Mouse (Mus musculus) forebrain, embryonic 16.5 days (tissue): Measurements from ENCODE around the gene Dolk. TPM values are rescaled to one million over a fixed set of nuclear protein-coding genes. Genes with fewer than 3 reads are reported as not detected.

ENCODE experiments used
- ATAC-seq: fragments of 200-750 bp; cut with Nextera tagmentation; 2 replicates; pipeline ENCODE4 v1.8.0; 2017; ENCODE audit warnings: mild to moderate bottlenecking, moderate library complexity
- H3K27ac ChIP-seq: fragments of 300-500 bp; sonication (generic); 2 replicates; pipeline ENCODE4 v1.5.1; 2014; ENCODE audit warnings: low read length, control low read depth
- H3K27me3 ChIP-seq: fragments of 300-500 bp; sonication (generic); replicated peaks from 2 replicates; pipeline ENCODE4 v1.6.1; 2014; ENCODE audit warnings: low read length; ENCODE audit not compliant: control insufficient read depth, insufficient read depth
- H3K36me3 ChIP-seq: fragments of 300-500 bp; sonication (generic); 2 replicates; pipeline ENCODE4 v1.6.1; 2014; ENCODE audit not compliant: control insufficient read depth, insufficient read depth
- H3K4me1 ChIP-seq: fragments of 300-500 bp; sonication (generic); replicated peaks from 2 replicates; pipeline ENCODE4 v1.6.1; 2014; ENCODE audit warnings: low read length; ENCODE audit not compliant: control insufficient read depth, insufficient read depth
- H3K4me2 ChIP-seq: fragments of 300-500 bp; sonication (generic); 2 replicates; pipeline ENCODE4 v1.6.1; 2014; ENCODE audit warnings: mild to moderate bottlenecking, low read length, control low read depth
- H3K4me3 ChIP-seq: fragments of 300-500 bp; sonication (generic); replicated peaks from 2 replicates; pipeline ENCODE4 v1.5.1; 2014; ENCODE audit warnings: mild to moderate bottlenecking, low read length, control low read depth
- H3K9ac ChIP-seq: fragments of 300-500 bp; sonication (generic); replicated peaks from 2 replicates; pipeline ENCODE4 v1.6.1; 2014; ENCODE audit warnings: low read depth, low read length, control low read depth
- H3K9me3 ChIP-seq: fragments of 300-500 bp; sonication (generic); 2 replicates; pipeline ENCODE4 v1.6.1; 2016; ENCODE audit warnings: low read length; ENCODE audit not compliant: control insufficient read depth
- WGBS: fragments of 180-500 bp; shearing (Covaris S2); extraction: QIAGEN DNeasy Blood & Tissue Kit; methylation state at CpG from one replicate; pipeline ENCODE4 v1.1.7; 2014; 5-methylcytosine and 5-hydroxymethylcytosine counted together
- polyA plus RNA-seq: library from polyadenylated mRNA; unstranded; fragments of >200 nt; fragmentation: Nextera tagmentation; extraction: Ambion mirVana; gene quantifications from 2 replicates; pipeline ENCODE4 v1.2.1, GENCODE M21; 2015

Dolk gene
- polyA plus RNA-seq, 1 experiment from 2014 or later = 35.9 TPM

DNA sequence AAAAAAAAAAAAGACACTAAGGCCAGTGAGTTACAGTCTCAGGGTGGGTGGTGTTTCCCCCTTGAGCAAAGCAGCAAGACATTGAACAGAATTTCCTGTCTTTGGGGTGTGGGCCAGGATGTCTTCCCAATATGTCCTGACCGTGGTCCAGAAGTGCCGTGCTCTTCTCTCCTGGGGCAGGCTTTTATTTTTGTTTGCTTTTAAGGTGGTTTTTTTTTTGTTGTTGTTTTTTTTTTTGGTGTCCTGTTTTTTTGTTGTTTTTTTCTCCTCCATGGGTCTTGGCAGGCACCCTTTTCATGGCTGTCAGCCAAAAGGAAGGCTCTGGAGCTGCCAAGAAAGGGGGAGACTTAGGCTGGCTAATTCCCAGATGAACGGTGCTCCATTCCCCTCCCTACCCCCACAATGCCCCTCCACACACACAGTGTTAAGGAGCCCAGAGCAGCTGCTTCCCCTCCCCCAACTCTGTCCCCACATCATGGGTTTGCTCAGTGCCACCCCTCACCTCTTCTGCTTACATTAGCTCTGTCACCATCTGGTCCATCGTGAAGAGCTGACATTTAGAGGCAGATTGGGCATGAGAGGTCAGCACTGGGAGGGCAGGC, 23.2 kb downstream of the Dolk start:
- no peak overlapping the region for H3K4me2 ChIP-seq
- peaks cover 12% of the 10 kb centered on the region for H3K36me3 ChIP-seq
- H3K27ac ChIP-seq = peak overlapping the region; percentile 55
- no peaks in the 10 kb centered on the region for H3K9me3 ChIP-seq
- H3K4me1 ChIP-seq = peaks cover 35% of the 10 kb centered on the region
- H3K27me3 ChIP-seq = no peaks in the 10 kb centered on the region
- 18% methylated on average over 4 of the region's 4 CpGs for WGBS
- ATAC-seq = peak; percentile 87
- no peak overlapping the region for H3K9ac ChIP-seq
- no peak overlapping the region for H3K4me3 ChIP-seq

GRCm38 (mm10) chr2:30261921-30262839, 24.0 kb downstream of the Dolk start:
- Histone ChIP-seq H3K4me2 (no peak overlapping the region), H3K9ac (no peak overlapping the region), H3K9me3 (no peaks in the 10 kb centered on the region), H3K36me3 (peaks cover 17% of the 10 kb centered on the region), H3K4me3 (no peak overlapping the region), H3K27me3 (no peaks in the 10 kb centered on the region), H3K27ac (no peak overlapping the region; the same call in 1 of the 2 replicates), H3K4me1 (peaks cover 35% of the 10 kb centered on the region)
- no peak for ATAC-seq
- WGBS = 87% methylated on average over 18 of the region's 18 CpGs

DNA sequence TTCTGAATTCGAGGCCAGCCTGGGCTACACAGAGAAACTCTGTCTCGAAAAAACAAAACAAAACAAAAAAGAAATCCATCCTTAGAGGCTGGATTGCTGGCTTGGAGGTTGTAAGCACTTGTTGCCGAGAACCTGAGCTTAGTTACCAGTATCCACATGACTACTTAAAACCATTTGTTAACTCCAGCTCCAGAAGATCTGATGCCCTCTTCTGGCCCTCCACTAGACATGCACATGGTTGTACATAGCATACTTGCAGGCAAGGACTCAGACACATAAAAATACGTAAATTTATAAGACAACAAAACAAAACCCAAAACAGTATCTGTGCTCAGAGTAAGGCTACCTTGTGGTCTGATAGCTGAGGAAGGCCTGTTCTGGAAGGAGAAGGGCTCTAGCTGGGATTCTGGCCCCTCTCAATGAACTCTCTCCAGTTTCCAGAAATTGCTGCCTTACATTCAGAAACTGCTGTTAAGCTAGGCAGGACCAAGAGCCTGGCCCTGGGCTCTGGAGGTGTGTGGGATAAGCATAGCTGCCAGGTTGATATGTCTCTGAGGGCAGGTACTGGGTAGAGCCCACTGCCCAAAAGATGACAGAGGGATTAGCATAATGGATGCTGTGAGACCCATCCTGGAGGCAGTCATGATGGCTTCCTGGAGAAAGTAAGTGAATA, 24.9 kb downstream of the Dolk start:
- H3K36me3 ChIP-seq = peaks cover 26% of the 10 kb centered on the region
- H3K9ac ChIP-seq = no peak overlapping the region
- no peak for ATAC-seq
- no peaks in the 10 kb centered on the region for H3K9me3 ChIP-seq
- H3K27ac ChIP-seq = no peak overlapping the region
- 88% methylated on average over 4 of the region's 4 CpGs for WGBS
- no peak overlapping the region for H3K4me3 ChIP-seq
- peaks cover 29% of the 10 kb centered on the region for H3K4me1 ChIP-seq
- no peak overlapping the region for H3K4me2 ChIP-seq
- H3K27me3 ChIP-seq = no peaks in the 10 kb centered on the region

DNA sequence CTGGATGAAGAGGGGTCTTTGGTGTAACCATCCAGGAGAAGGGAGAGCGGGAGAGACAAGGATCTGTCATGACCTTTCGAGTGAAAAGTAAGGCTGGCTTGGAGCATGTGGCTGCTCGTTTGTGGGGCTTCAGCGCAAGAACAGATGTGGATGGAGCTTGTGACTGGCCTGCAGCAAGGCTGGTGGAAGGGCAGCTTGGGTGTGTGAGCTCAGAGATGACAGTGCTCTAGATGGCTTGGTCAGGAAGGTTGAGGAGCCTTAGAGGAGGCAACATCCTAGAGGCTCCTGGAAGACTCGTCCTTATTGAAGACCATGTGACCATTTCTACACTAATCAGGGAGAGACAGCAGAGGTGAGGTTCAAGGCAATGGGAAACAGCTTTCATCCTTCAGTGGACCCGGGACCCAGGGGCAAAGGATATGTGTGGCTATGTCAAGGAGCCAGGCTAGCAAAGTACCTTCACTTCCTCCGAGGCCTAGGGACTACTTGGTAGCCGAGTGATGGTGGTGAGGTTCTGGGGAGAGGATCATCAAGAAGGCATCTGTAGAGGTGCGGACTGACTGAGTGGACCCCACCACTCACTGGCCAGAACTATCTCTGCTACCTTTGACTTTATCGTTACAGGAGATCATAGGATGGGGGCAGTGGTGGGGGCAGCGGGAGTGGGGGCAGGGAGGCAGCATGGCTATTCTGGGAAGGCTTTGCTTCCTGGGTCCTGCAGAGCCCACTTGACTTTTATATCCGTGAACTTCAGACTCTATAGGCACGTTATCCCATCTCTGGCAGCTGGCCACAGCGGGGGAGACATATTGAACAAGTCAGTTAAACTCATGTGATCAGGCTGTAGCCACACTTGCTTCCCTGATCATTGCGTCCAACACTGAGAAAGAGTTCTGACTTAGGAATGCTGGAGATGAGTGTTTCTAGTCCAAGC, 26.7 kb downstream of the Dolk start:
- Histone ChIP-seq H3K4me3 (no peak overlapping the region), H3K27ac (no peak overlapping the region), H3K27me3 (no peaks in the 10 kb centered on the region), H3K4me2 (no peak overlapping the region), H3K9me3 (no peaks in the 10 kb centered on the region), H3K4me1 (peaks cover 17% of the 10 kb centered on the region), H3K36me3 (peaks cover 39% of the 10 kb centered on the region), H3K9ac (no peak overlapping the region)
- ATAC-seq = no peak
- 86% methylated on average over 15 of the region's 15 CpGs for WGBS

DNA sequence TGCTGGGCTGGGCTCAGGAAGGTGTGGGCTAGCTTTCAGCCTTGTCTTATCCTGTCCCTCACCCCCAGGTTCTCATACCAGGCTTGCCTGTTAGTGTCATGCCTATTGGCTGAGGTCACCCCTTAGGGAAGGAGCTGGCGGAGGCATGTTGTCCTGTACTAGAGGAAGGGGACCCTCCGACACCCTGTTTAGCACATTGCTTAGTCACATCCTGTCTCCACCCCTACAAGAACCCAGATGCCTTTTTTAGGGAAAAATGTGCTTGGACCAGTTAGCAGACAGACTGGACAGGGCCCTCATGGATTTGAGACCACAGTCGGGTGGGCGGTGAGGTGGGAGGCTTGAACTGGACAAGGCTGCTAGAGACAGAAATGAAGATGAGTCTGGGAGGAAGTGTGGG, 27.5 kb downstream of the Dolk start:
- peaks cover 39% of the 10 kb centered on the region for H3K36me3 ChIP-seq
- no peak overlapping the region for H3K27ac ChIP-seq
- H3K9ac ChIP-seq = no peak overlapping the region
- no peak overlapping the region for H3K4me2 ChIP-seq
- WGBS = 91% methylated on average over 4 of the region's 4 CpGs
- H3K4me1 ChIP-seq = peaks cover 13% of the 10 kb centered on the region
- no peaks in the 10 kb centered on the region for H3K27me3 ChIP-seq
- no peak for ATAC-seq
- H3K9me3 ChIP-seq = no peaks in the 10 kb centered on the region
- no peak overlapping the region for H3K4me3 ChIP-seq

DNA sequence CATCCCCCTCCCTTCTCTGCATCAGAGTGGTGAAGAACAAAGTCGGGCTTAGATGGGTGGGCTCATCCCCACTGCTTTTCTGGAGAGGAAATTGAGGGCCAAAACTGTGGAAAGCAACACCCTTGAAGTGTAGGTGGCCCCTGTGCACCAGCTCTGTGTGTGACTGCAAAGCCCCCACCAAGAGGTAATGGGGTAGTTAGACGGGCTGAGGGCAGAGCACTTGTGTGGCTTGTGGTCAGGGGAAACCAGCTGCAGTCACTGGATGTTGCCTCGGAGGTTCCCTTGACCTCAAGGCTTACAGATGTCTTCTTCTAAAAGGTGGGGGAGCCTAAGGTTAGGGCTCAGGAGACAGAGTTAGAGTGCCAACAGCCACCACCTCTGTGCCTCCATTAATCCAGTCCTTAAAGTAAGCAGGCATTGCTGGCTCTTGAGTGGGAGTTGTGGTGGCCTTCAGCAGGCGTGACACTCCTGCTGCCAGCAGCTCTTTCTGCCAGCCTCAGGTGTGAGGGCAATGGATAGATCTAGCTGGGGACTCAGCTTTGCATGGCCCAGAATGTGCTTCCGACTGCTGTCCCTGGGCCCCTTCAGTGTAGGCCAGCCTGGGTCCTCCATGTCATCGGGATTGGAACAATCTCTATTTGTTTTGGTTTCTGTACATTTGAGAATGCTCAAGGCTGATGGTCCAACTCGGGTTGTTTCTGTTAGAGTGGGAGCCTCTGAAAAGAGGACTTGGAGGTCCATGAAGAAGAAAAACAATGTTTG, 28.3 kb downstream of the Dolk start:
- Histone ChIP-seq H3K4me2 (no peak overlapping the region), H3K4me1 (peaks cover 5% of the 10 kb centered on the region), H3K27ac (no peak overlapping the region), H3K36me3 (peaks cover 39% of the 10 kb centered on the region), H3K4me3 (no peak overlapping the region), H3K9ac (no peak overlapping the region), H3K27me3 (no peaks in the 10 kb centered on the region), H3K9me3 (no peaks in the 10 kb centered on the region)
- WGBS = 91% methylated on average over 7 of the region's 7 CpGs
- no peak for ATAC-seq

- ATAC-seq = no peak
These were observed 29.4 kb downstream of the Dolk start for GRCm38 (mm10) chr2:30256616-30257350.

More at GRCm38 (mm10) chr2:30256616-30257350, 29.4 kb downstream of the Dolk start:
- Histone ChIP-seq H3K9me3 (no peaks in the 10 kb centered on the region), H3K4me1 (no peaks in the 10 kb centered on the region; the same call in 1 of the 2 replicates), H3K27me3 (no peaks in the 10 kb centered on the region), H3K36me3 (peaks cover 33% of the 10 kb centered on the region), H3K4me2 (no peak overlapping the region), H3K4me3 (no peak overlapping the region), H3K27ac (no peak overlapping the region), H3K9ac (no peak overlapping the region)
- WGBS = 97% methylated on average over 30 of the region's 30 CpGs
